Mouse (Mus musculus) kidney, adult 9 months (tissue): ENCODE measurements around the gene Syt2.
A peak's percentile ranks its signal among the peaks of the same experiment; 100 is the strongest.

ENCODE experiments used
- DNase-seq: peaks from one replicate; pipeline ENCODE4 v3.0.0; 2022

Gene Syt2

GRCm38 (mm10) chr1:134707516-134707915 is 61.0 kb downstream of the Syt2 start:
- no peak for DNase-seq

- DNase-seq: no peak
Observed at GRCm38 (mm10) chr1:134708274-134708673, 61.8 kb downstream of the Syt2 start.

GRCm38 (mm10) chr1:134708801-134709385 is 62.4 kb downstream of the Syt2 start:
- DNase-seq: no peak

GRCm38 (mm10) chr1:134709411-134710306 is 63.2 kb downstream of the Syt2 start:
- DNase-seq: no peak

GRCm38 (mm10) chr1:134711061-134711460 is 64.6 kb downstream of the Syt2 start:
- no peak for DNase-seq

- DNase-seq: no peak
Observed at GRCm38 (mm10) chr1:134711653-134712052, 65.2 kb downstream of the Syt2 start.

GRCm38 (mm10) chr1:134712781-134713299 is 66.4 kb downstream of the Syt2 start:
- DNase-seq: no peak

GRCm38 (mm10) chr1:134713421-134713969 is 67.0 kb downstream of the Syt2 start:
- DNase-seq: no peak

- no peak for DNase-seq
Observed at GRCm38 (mm10) chr1:134714166-134714565, 67.7 kb downstream of the Syt2 start.

- no peak for DNase-seq
Observed at GRCm38 (mm10) chr1:134715092-134715491, 68.6 kb downstream of the Syt2 start.

GRCm38 (mm10) chr1:134719718-134720304 is 73.3 kb downstream of the Syt2 start:
- DNase-seq: no peak

- DNase-seq: no peak
Observed at GRCm38 (mm10) chr1:134721486-134721885, 75.0 kb downstream of the Syt2 start.

GRCm38 (mm10) chr1:134722891-134723290 is 76.4 kb downstream of the Syt2 start:
- DNase-seq: no peak

GRCm38 (mm10) chr1:134725276-134725675 is 78.8 kb downstream of the Syt2 start:
- DNase-seq: peak; percentile 38

- DNase-seq: no peak
Observed at GRCm38 (mm10) chr1:134726480-134726879, 80.0 kb downstream of the Syt2 start.

GRCm38 (mm10) chr1:134727256-134727655 is 80.8 kb downstream of the Syt2 start:
- no peak for DNase-seq

- DNase-seq: no peak
Observed at GRCm38 (mm10) chr1:134733659-134734058, 87.2 kb downstream of the Syt2 start.

- no peak for DNase-seq
Observed at GRCm38 (mm10) chr1:134737463-134737862, 91.0 kb downstream of the Syt2 start.

GRCm38 (mm10) chr1:134741433-134741832 is 95.0 kb downstream of the Syt2 start:
- DNase-seq: no peak

- DNase-seq: no peak
Observed at GRCm38 (mm10) chr1:134741946-134742661, 95.6 kb downstream of the Syt2 start.

- DNase-seq: peak; percentile 28
Observed at GRCm38 (mm10) chr1:134745648-134746047, 99.2 kb downstream of the Syt2 start.
